ENCODE assay signal across 9 mouse cellular contexts in the genomic region with DNA sequence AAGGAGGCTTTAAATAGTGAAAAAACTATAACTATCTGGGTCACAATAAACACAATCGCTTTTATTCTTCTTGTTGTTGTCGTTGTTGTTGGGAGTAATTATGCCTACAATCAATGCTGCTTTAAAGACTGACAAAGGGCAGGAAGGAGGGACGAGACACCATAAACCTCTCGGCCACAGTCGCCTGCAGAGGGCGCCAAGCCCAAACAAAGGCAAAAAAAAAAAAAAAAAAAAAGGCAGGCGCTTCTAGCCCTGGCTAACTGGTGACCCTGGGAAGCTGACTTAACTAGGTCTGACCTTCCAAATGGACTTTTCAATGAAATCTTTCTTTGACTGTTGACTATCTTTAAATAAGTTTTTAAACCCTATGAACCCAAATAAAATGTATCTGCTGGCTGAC.
A peak's percentile ranks its signal among the peaks of the same experiment; 100 is the strongest.
DNase-seq lines count a peak whose midpoint lies in the region; ATAC-seq and TF ChIP-seq lines count a peak whose summit lies in the region.
"Had no signal": no experiment of that assay in that cellular context is flagged by ENCODE, and none has a peak within 500 bp of the region (broad histone marks: within the 10 kb centered on the region; RNA-seq: fewer than 3 reads in every experiment).

No protein-coding gene starts in this region.

- no peak overlapping the region for H3K9ac ChIP-seq in lung, embryonic 14.5 days

- peaks cover under 1% of the 10 kb centered on the region; the same call in 1 of the 2 replicates for H3K36me3 ChIP-seq in lung, embryonic 14.5 days (ENCODE audit: insufficient read depth)

- H3K27ac ChIP-seq in lung, embryonic 14.5 days (ENCODE audit: low read depth), result no peak overlapping the region

- peak; percentile 21; the same call in 1 of the 2 replicates for ATAC-seq in frontal cortex, adult (ENCODE audit: low TSS enrichment)
- no peak for ATAC-seq in lung, embryonic 14.5 days (ENCODE audit: insufficient read depth)
- peak; percentile 38; the same call in 1 of the 2 replicates for ATAC-seq in erythroid progenitor cell, adult 5-6 weeks (replicated peaks; ENCODE audit: low FRiP score, poor library complexity, severe bottlenecking)

- no peak for DNase-seq in frontal cortex, postnatal 25 days (ENCODE audit: low spot score in 2 of 2)
- peak; percentile 70 for DNase-seq in lung, embryonic 14.5 days
- DNase-seq in lung, adult 18-20 months, result no peak
- DNase-seq in R1 (ENCODE audit: low read depth, low spot score), result peak; percentile 60
- peak; percentile 47 for DNase-seq in retina, postnatal 7 days (ENCODE audit: low read depth, low spot score)
- DNase-seq in layer of hippocampus, adult 8-10 months (ENCODE audit: low spot score in 2 of 2), result no peak

- H3K9me3 ChIP-seq in lung, embryonic 14.5 days (ENCODE audit: low read depth, low read length), result no peaks in the 10 kb centered on the region

- H3K4me2 ChIP-seq in lung, embryonic 14.5 days, result no peak overlapping the region

- WGBS in lung, embryonic 14.5 days, result 18% methylated on average over 7 of the region's 7 CpGs

- no peaks in the 10 kb centered on the region for H3K4me1 ChIP-seq in lung, embryonic 14.5 days (ENCODE audit: insufficient read depth)

- no peaks in the 10 kb centered on the region for H3K27me3 ChIP-seq in lung, embryonic 14.5 days (ENCODE audit: insufficient read depth, low read length)

- TF ChIP-seq CTCF in lung, embryonic 14.5 days (IDR thresholded peaks at IDR 0.05; ENCODE audit: low read depth), result peak; percentile 59

- no peak overlapping the region for H3K4me3 ChIP-seq in lung, embryonic 14.5 days (ENCODE audit: low read depth, low read length)
- H3K4me3 ChIP-seq: myocyte had no signal

Comparison
In these comparisons a context has a peak if more than half of its experiments do, and no peak if none do; other contexts are left out.
1. DNase-seq: peak in lung, embryonic 14.5 days (single experiment), R1 (single experiment) and retina, postnatal 7 days (single experiment); none in frontal cortex, postnatal 25 days (0 of 2), lung, adult 18-20 months (0 of 2) and layer of hippocampus, adult 8-10 months (0 of 2).